Mouse (Mus musculus): ENCODE measurements at regions not wholly inside any gene's neighbourhood (a gene's known extent, or its start where the extent isn't known, plus 50 kb on each side); places are given as distances from the start of the nearest gene placed in this dataset.

GRCm38 (mm10) chr7:111420698-111421097 lies 337.9 kb upstream of the Eif4g2 start:
- WGBS = 87% methylated on average over 3 of the region's 3 CpGs
- H3K9me3 ChIP-seq = no peaks in the 10 kb centered on the region
- no peak overlapping the region for H3K4me3 ChIP-seq
- no peak overlapping the region for H3K4me2 ChIP-seq (replicated peaks)
- H3K4me1 ChIP-seq = no peaks in the 10 kb centered on the region
- no peak for ATAC-seq (replicated peaks)
- H3K36me3 ChIP-seq = no peaks in the 10 kb centered on the region
- no peak overlapping the region for H3K9ac ChIP-seq (replicated peaks)
- H3K27me3 ChIP-seq = no peaks in the 10 kb centered on the region
- no peak overlapping the region for H3K27ac ChIP-seq (replicated peaks)

- no peak overlapping the region for H3K9ac ChIP-seq (replicated peaks)
- no peak overlapping the region for H3K4me3 ChIP-seq
- H3K36me3 ChIP-seq = no peaks in the 10 kb centered on the region
- 12% methylated on average over 2 of the region's 3 CpGs for WGBS
- no peak overlapping the region for H3K4me2 ChIP-seq (replicated peaks)
- no peaks in the 10 kb centered on the region for H3K4me1 ChIP-seq
- H3K27me3 ChIP-seq = no peaks in the 10 kb centered on the region
- ATAC-seq (replicated peaks) = no peak
- H3K9me3 ChIP-seq = no peaks in the 10 kb centered on the region
- no peak overlapping the region for H3K27ac ChIP-seq (replicated peaks)
Observed at GRCm38 (mm10) chr7:111417735-111418134, 334.9 kb upstream of the Eif4g2 start.

GRCm38 (mm10) chr7:111416061-111416460 lies 333.2 kb upstream of the Eif4g2 start:
- 30% methylated on average over 6 of the region's 6 CpGs for WGBS
- H3K36me3 ChIP-seq = no peaks in the 10 kb centered on the region
- no peak overlapping the region for H3K27ac ChIP-seq (replicated peaks)
- H3K27me3 ChIP-seq = no peaks in the 10 kb centered on the region
- ATAC-seq (replicated peaks) = no peak
- no peaks in the 10 kb centered on the region for H3K9me3 ChIP-seq
- no peak overlapping the region for H3K9ac ChIP-seq (replicated peaks)
- H3K4me1 ChIP-seq = no peaks in the 10 kb centered on the region
- H3K4me2 ChIP-seq (replicated peaks) = no peak overlapping the region
- H3K4me3 ChIP-seq = no peak overlapping the region

- no peak overlapping the region for H3K27ac ChIP-seq (replicated peaks)
- H3K36me3 ChIP-seq = no peaks in the 10 kb centered on the region
- no peaks in the 10 kb centered on the region for H3K9me3 ChIP-seq
- no peak overlapping the region for H3K4me3 ChIP-seq
- no peaks in the 10 kb centered on the region for H3K27me3 ChIP-seq
- no peak for ATAC-seq (replicated peaks)
- H3K9ac ChIP-seq (replicated peaks) = no peak overlapping the region
- H3K4me1 ChIP-seq = no peaks in the 10 kb centered on the region
- WGBS = 88% methylated on average over 4 of the region's 4 CpGs
- H3K4me2 ChIP-seq (replicated peaks) = no peak overlapping the region
Observed at GRCm38 (mm10) chr7:111413745-111414144, 330.9 kb upstream of the Eif4g2 start.

GRCm38 (mm10) chr7:111412957-111413356 lies 330.1 kb upstream of the Eif4g2 start:
- peak overlapping the region; percentile 39 for H3K27ac ChIP-seq (replicated peaks)
- ATAC-seq (replicated peaks) = peak; percentile 53; the same call in 1 of the 2 replicates
- 42% methylated on average over 2 of the region's 2 CpGs for WGBS

GRCm38 (mm10) chr7:111411386-111411960 lies 328.6 kb upstream of the Eif4g2 start:
- H3K4me2 ChIP-seq (replicated peaks) = no peak overlapping the region
- no peak for ATAC-seq (replicated peaks)
- 90% methylated on average over 5 of the region's 5 CpGs for WGBS

More at GRCm38 (mm10) chr7:111412957-111413356, 330.1 kb upstream of the Eif4g2 start:
- Histone ChIP-seq H3K9ac (replicated peaks) (no peak overlapping the region), H3K36me3 (no peaks in the 10 kb centered on the region), H3K4me1 (no peaks in the 10 kb centered on the region), H3K9me3 (no peaks in the 10 kb centered on the region), H3K27me3 (no peaks in the 10 kb centered on the region), H3K4me3 (no peak overlapping the region), H3K4me2 (replicated peaks) (no peak overlapping the region)

GRCm38 (mm10) chr7:111395972-111396371 lies 313.1 kb upstream of the Eif4g2 start:
- H3K4me3 ChIP-seq = no peak overlapping the region
- ATAC-seq (replicated peaks) = no peak
- no peaks in the 10 kb centered on the region for H3K27me3 ChIP-seq
- no peak overlapping the region for H3K4me2 ChIP-seq (replicated peaks)
- H3K9me3 ChIP-seq = no peaks in the 10 kb centered on the region
- 83% methylated on average over 2 of the region's 2 CpGs for WGBS
- peaks cover 7% of the 10 kb centered on the region for H3K4me1 ChIP-seq
- H3K27ac ChIP-seq (replicated peaks) = no peak overlapping the region
- no peak overlapping the region for H3K9ac ChIP-seq (replicated peaks)
- no peaks in the 10 kb centered on the region for H3K36me3 ChIP-seq

More at GRCm38 (mm10) chr7:111411386-111411960, 328.6 kb upstream of the Eif4g2 start:
- no peaks in the 10 kb centered on the region for H3K27me3 ChIP-seq
- H3K4me3 ChIP-seq = no peak overlapping the region
- no peaks in the 10 kb centered on the region for H3K9me3 ChIP-seq
- H3K4me1 ChIP-seq = no peaks in the 10 kb centered on the region
- H3K36me3 ChIP-seq = no peaks in the 10 kb centered on the region
- no peak overlapping the region for H3K27ac ChIP-seq (replicated peaks)
- no peak overlapping the region for H3K9ac ChIP-seq (replicated peaks)

- Histone ChIP-seq H3K4me2 (replicated peaks) (no peak overlapping the region), H3K9me3 (no peaks in the 10 kb centered on the region), H3K9ac (replicated peaks) (no peak overlapping the region), H3K36me3 (no peaks in the 10 kb centered on the region), H3K4me3 (no peak overlapping the region), H3K27me3 (no peaks in the 10 kb centered on the region), H3K27ac (replicated peaks) (no peak overlapping the region), H3K4me1 (peaks cover 7% of the 10 kb centered on the region)
- peak; percentile 67 for ATAC-seq (replicated peaks)
- WGBS = 16% methylated on average over 6 of the region's 6 CpGs
Observed at GRCm38 (mm10) chr7:111395111-111395510, 312.3 kb upstream of the Eif4g2 start.

GRCm38 (mm10) chr7:111393846-111394245 lies 311.0 kb upstream of the Eif4g2 start:
- no peaks in the 10 kb centered on the region for H3K36me3 ChIP-seq
- peaks cover 7% of the 10 kb centered on the region for H3K4me1 ChIP-seq
- no peak overlapping the region for H3K27ac ChIP-seq (replicated peaks)
- no peak overlapping the region for H3K9ac ChIP-seq (replicated peaks)
- no peak for ATAC-seq (replicated peaks)
- no peaks in the 10 kb centered on the region for H3K27me3 ChIP-seq
- H3K4me2 ChIP-seq (replicated peaks) = no peak overlapping the region
- H3K4me3 ChIP-seq = no peak overlapping the region
- no peaks in the 10 kb centered on the region for H3K9me3 ChIP-seq

- Histone ChIP-seq H3K4me2 (replicated peaks) (no peak overlapping the region), H3K27me3 (no peaks in the 10 kb centered on the region), H3K36me3 (no peaks in the 10 kb centered on the region), H3K9ac (replicated peaks) (no peak overlapping the region), H3K9me3 (no peaks in the 10 kb centered on the region), H3K27ac (replicated peaks) (no peak overlapping the region), H3K4me1 (no peaks in the 10 kb centered on the region; the same call in 1 of the 2 replicates), H3K4me3 (no peak overlapping the region)
- no peak for ATAC-seq (replicated peaks)
Observed at GRCm38 (mm10) chr7:111389690-111390089, 306.9 kb upstream of the Eif4g2 start.

- H3K36me3 ChIP-seq = no peaks in the 10 kb centered on the region
Observed at GRCm38 (mm10) chr7:111374534-111374933, 291.7 kb upstream of the Eif4g2 start.

GRCm38 (mm10) chr7:111373380-111374173 lies 290.7 kb upstream of the Eif4g2 start:
- Histone ChIP-seq H3K9me3 (no peaks in the 10 kb centered on the region), H3K36me3 (no peaks in the 10 kb centered on the region), H3K4me1 (peaks cover 6% of the 10 kb centered on the region; the same call in 1 of the 2 replicates), H3K4me2 (replicated peaks) (no peak overlapping the region), H3K27me3 (no peaks in the 10 kb centered on the region), H3K4me3 (no peak overlapping the region), H3K9ac (replicated peaks) (no peak overlapping the region), H3K27ac (replicated peaks) (no peak overlapping the region)
- ATAC-seq (replicated peaks) = no peak
- 78% methylated on average over 10 of the region's 10 CpGs for WGBS

More at GRCm38 (mm10) chr7:111374534-111374933, 291.7 kb upstream of the Eif4g2 start:
- no peaks in the 10 kb centered on the region for H3K9me3 ChIP-seq
- no peak overlapping the region for H3K4me2 ChIP-seq (replicated peaks)
- no peaks in the 10 kb centered on the region for H3K27me3 ChIP-seq
- H3K4me3 ChIP-seq = no peak overlapping the region
- ATAC-seq (replicated peaks) = no peak
- H3K9ac ChIP-seq (replicated peaks) = no peak overlapping the region
- H3K4me1 ChIP-seq = peaks cover 6% of the 10 kb centered on the region; the same call in 1 of the 2 replicates
- no peak overlapping the region for H3K27ac ChIP-seq (replicated peaks)
- 88% methylated on average over 7 of the region's 7 CpGs for WGBS

Measured in forebrain, embryonic 15.5 days (tissue).